Mouse (Mus musculus): ENCODE data around the gene Plxnb3.
A peak's percentile ranks its signal among the peaks of the same experiment; 100 is the strongest.
"Not testable (repeated sequence)": the region's sequence is repeated elsewhere in the genome, so short reads cannot be mapped to it uniquely, and the experiment has no call there.

Gene Plxnb3

GRCm38 (mm10) chrX:73756334-73757140 lies at the start of gene Plxnb3:
Gene Plxnb3 (plus strand): TSS chrX:73757090.
- DNase-seq (ENCODE audit: low spot score in 2 of 2), result no peak

DNA sequence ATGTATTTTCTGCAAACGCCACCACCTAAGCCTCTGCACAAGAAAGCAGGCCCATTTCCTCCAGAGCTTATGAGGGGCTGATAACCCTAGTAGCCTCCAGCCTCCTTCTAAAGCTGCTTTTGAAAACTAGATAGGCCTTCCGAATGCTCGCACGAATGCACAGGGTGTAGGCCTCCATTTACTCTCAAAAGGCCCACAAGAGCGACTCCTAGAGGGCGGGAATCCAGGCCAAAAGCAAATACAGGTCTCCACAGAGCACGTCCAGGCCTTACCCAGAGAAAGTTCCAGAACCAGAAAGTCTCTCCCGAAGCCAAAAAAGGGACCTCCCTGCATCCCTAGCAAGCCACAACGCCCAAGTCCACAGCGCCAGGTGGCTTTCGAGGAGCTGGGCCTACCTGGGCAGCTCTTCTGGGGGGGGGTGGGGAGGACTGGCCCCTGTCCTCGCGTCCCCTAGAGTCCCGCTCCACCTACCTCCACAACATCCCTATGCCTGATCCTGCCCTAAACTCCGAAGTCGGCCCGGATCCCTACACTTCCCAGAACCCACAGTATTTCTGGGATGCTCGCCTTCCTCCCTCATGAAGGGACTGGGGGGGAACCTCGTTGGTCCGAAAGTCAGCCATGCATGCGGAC lies 41.3 kb upstream of the Plxnb3 start:
- peak; percentile 10 to 29 for DNase-seq (ENCODE audit: low spot score in 2 of 2)

GRCm38 (mm10) chrX:73716109-73716661 lies 40.7 kb upstream of the Plxnb3 start, which contains the start of the genes Bcap31 and Abcd1:
Gene Bcap31 (minus strand): TSS chrX:73716175.
Gene Abcd1 (plus strand): TSS chrX:73716597.
- peak; percentile 87 to 89 for DNase-seq (ENCODE audit: low spot score in 2 of 2)

- no peak for DNase-seq (ENCODE audit: low spot score in 2 of 2)
Observed at GRCm38 (mm10) chrX:73716709-73717545, 40.0 kb upstream of the Plxnb3 start.

GRCm38 (mm10) chrX:73717667-73718066 lies 39.2 kb upstream of the Plxnb3 start:
- peak; percentile 12 to 33 for DNase-seq (ENCODE audit: low spot score in 2 of 2)

- no peak for DNase-seq (ENCODE audit: low spot score in 2 of 2)
Observed at GRCm38 (mm10) chrX:73718271-73718670, 38.6 kb upstream of the Plxnb3 start.

- peak; percentile 29 to 41 for DNase-seq (ENCODE audit: low spot score in 2 of 2)
Observed at GRCm38 (mm10) chrX:73718686-73719362, 38.1 kb upstream of the Plxnb3 start.

- no peak for DNase-seq (ENCODE audit: low spot score in 2 of 2)
Observed at GRCm38 (mm10) chrX:73730908-73731307, 26.0 kb upstream of the Plxnb3 start.

DNA sequence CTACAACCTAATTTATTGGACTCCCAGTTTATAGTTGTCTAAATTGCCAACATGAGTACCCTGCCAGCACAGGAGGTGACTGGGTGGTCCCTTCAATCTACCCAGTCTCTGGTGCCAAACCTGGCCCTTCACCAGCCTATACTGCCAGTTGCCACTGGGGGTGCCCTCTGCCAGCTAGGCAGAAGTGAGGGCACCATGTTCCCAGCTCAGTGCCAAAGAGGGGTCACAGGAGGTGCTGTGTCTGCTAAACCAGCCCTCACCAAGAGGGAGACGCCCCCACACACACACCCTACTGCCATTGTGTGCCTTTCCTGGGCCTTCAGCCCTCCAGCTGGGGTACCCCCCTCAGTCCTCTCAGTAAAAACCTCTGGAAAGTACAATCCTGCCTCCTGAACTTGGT lies 18.7 kb upstream of the Plxnb3 start:
- no peak for DNase-seq (ENCODE audit: low spot score in 2 of 2)

GRCm38 (mm10) chrX:73739151-73739550 lies 17.7 kb upstream of the Plxnb3 start:
- no peak for DNase-seq (ENCODE audit: low spot score in 2 of 2)

- not testable (repeated sequence) for DNase-seq (ENCODE audit: low spot score in 2 of 2)
Observed at GRCm38 (mm10) chrX:73739841-73740240, 17.0 kb upstream of the Plxnb3 start.

DNA sequence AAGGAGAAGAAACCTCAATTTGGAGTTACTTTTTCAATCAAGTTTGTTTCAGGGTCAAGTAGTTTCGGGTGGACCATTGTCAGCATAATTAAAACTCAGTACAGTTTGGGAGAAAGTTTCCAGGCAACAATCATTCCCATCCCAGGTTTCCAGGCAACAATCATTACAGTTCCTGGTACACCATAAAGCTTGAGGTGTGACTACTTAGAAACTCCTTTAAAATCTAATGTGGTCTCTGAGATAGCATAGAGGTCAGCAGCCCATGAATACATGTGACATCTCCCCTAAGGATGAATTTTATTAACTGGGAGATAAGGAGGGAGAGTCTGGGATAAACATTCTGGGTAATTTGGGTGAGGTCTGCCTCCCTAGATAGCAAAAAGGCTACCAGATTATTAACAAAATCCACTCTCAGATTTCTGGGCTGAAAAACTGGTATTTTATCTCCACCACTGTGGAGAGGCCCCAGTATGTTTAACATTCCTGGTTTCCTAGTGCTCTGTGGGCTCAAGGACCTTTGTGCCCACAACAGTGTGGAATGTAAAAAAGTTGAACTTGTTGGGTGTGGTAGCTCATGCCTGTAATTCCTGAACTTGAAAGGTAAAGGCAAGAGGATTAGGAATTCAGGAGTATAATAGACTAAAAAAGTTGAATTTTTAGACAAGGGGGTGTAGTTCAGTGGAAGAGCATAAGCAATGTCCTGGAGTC lies 12.0 kb upstream of the Plxnb3 start:
- no peak for DNase-seq (ENCODE audit: low spot score in 2 of 2)

DNA sequence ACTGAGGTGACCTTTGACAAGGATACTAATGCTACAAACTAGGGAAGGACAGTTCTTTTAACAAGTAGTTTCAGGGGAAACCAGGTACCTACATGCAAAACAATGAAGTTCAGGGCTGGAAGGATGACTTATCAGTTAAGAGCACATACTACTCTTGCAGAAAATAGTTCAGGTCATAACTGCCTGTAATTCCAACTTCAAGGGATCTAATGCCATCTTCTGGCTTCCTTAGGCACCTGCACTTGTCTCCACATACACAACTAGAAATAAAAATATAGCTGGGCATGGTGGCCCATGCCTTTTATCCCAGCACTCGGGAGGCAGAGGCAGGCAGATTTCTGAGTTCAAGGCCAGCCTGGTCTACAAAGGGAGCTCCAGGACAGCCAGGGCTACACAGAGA lies 7.9 kb upstream of the Plxnb3 start:
- DNase-seq (ENCODE audit: low spot score in 2 of 2), result no peak

DNA sequence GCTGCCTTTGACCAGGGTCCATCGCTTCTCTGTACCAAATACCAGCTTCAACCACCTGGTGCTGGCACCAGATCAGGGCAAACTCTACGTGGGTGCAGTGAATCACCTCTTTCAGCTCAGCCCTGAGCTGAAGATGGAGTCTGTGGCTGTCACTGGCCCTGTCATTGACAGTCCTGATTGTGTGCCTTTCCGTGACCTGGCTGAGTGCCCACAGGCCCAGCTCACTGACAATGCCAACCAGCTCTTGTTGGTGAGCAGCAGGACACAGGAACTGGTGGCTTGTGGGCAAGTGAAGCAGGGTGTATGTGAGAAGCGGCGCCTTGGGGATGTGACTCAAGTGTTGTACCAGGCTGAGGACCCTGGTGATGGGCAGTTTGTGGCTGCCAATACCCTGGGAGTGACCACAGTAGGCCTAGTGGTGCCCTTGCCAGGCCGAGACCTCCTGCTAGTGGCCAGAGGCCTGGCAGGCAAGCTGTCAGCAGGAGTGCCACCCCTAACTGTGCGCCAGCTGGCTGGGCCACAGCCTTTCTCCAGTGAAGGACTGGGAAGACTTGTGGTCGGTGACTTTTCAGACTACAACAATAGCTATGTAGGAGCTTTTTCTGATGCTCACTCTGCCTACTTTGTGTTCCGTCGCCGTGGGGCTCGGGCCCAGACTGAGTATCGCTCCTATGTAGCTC lies 1.9 kb downstream of the Plxnb3 start:
- no peak for DNase-seq (ENCODE audit: low spot score in 2 of 2)

DNA sequence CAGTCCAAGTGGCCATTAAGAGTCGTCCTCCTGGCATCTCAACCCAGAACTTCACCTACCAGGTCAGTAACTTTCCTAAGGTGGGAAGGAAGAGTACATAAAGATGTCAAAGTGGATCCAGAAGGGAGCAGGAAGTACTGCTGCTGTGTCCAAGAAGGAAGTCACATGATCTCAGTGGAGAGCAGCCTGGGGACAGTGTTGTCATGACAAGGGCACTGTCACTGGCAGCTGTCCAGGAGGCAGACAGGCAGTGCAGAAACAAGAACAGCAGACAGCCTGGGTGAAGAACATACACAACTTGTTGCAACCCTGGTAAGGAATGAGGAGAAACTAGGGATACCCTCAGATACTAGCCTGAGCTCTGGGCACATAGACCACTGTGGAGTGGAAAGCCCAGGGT lies 8.4 kb downstream of the Plxnb3 start:
- no peak for DNase-seq (ENCODE audit: low spot score in 2 of 2)

DNA sequence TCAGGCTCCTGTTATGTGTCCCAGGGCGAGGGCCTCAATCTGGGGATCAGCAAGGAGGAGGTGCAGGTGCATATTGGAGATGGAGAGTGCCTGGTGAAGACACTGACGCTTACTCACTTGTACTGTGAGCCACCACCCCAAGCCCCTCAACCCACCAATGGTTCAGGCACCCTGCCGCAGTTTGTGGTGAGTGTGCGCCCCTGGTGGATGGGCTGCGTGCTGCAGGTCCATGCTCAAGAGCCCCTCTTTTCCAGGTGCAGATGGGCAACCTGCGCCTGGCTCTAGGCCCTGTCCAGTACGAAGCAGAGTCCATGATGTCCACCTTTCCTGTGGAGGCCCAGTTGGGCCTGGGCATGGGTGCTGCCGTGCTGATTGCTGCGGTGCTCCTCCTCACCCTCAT lies 10.4 kb downstream of the Plxnb3 start:
- DNase-seq (ENCODE audit: low spot score in 2 of 2), result peak in 1 of 2 experiments; percentile 29

DNA sequence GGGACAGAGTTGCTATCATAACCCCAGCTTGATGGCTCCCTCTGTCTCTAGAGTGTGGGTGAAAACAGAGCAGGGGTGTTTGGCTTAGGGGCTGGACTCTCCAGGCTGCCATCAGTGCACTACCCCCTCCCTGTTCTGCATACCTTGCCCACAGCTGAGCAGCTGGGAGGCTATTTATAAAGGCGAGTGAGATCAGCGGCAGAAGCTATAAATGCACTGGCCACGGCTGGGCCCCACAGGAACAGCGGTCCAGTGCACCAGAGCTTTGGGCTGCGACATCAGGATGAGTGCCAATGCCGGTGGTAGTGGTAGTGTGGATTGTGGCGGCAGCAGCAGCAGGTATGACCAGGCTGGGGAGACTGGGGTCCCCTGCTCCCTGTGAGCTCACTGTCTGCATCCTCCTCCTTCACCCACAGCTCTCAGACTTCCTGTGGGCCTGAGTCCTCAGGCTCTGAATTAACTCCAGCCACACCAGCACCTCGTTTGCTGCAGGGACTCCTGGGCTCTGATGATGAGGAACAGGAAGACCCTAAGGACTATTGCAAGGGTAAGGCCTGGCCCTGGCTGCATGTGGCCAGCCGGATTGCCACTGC lies 17.4 kb downstream of the Plxnb3 start, which contains the start of gene Srpk3:
Srpk3 (plus strand) TSS at position 238 of the 593 bp plus-strand sequence.
- peak; percentile 12 to 24 for DNase-seq (ENCODE audit: low spot score in 2 of 2)

- DNase-seq (ENCODE audit: low spot score in 2 of 2), result no peak
Observed at GRCm38 (mm10) chrX:73774802-73775483, 18.1 kb downstream of the Plxnb3 start.

DNA sequence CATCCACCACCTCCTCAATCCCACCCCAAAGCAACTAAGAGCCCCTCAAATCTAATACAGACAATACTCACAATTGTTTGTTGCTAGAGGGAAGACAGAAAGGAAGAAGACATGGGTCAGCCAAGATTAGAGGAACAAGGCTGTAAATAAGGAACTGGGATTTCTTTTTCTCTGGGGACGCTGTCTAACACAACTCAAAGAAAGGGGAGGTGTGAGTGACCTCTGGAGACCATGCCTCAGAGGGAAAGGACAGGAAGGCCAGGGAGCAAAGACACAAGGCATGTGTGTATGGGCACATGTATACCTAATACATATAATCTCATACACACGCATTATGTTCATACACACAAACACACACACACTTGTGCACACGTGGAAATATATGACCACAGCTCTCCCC lies 25.3 kb downstream of the Plxnb3 start:
- DNase-seq (ENCODE audit: low spot score in 2 of 2), result no peak

Data from spleen, postnatal 14 days (tissue).